Mouse (Mus musculus) myocyte (in vitro differentiated cells): ENCODE data around the gene Lyrm4. TPM values are rescaled to one million over a fixed set of nuclear protein-coding genes. Genes with fewer than 3 reads are reported as not detected.

Experiments used
- H3K27me3 ChIP-seq: one replicate; pipeline ENCODE4 v1.6.1; 2011; ENCODE audit not compliant: control insufficient read depth, insufficient read depth, insufficient read length
- H3K36me3 ChIP-seq: one replicate; pipeline ENCODE4 v1.6.1; 2011; ENCODE audit not compliant: control insufficient read depth, insufficient read depth
- H3K4me2 ChIP-seq: one replicate; pipeline ENCODE4 v1.6.1; 2011; ENCODE audit warnings: low read depth, control low read depth
- H3K4me3 ChIP-seq: one replicate; pipeline ENCODE4 v1.5.1; 2011; ENCODE audit warnings: mild to moderate bottlenecking, control low read depth, moderate library complexity
- H3K79me2 ChIP-seq: one replicate; pipeline ENCODE4 v1.6.1; 2011; ENCODE audit not compliant: control insufficient read depth, insufficient read depth
- H3ac ChIP-seq: one replicate; pipeline ENCODE4 v1.6.1; 2011; ENCODE audit not compliant: control insufficient read depth, insufficient read length
- CEBPB ChIP-seq: IDR thresholded peaks from 2 replicates; pipeline ENCODE4 v1.6.1; 2011; ENCODE audit warnings: mild to moderate bottlenecking, moderate library complexity; ENCODE audit not compliant: poor library complexity, insufficient read depth, severe bottlenecking
- E2F4 ChIP-seq: IDR thresholded peaks from one replicate; pipeline ENCODE4 v1.6.1; 2011; ENCODE audit warnings: mild to moderate bottlenecking, control low read depth, moderate library complexity; ENCODE audit not compliant: insufficient read depth
- MAX ChIP-seq: IDR thresholded peaks from one replicate; pipeline ENCODE4 v1.6.1; 2011; ENCODE audit warnings: low read depth, mild to moderate bottlenecking, control low read depth
- MYOD1 ChIP-seq, 3 experiments: IDR thresholded peaks; one replicate each; pipeline ENCODE4 v1.6.1; 2011; ENCODE audit warnings: control low read depth in 2 of 3, low read depth in 2 of 3, mild to moderate bottlenecking in 2 of 3, moderate library complexity in 1 of 3; ENCODE audit not compliant: insufficient read length in 2 of 3, control insufficient read depth in 1 of 3
- MYOG ChIP-seq, 3 experiments: IDR thresholded peaks; one replicate each; pipeline ENCODE4 v1.6.1; 2011; ENCODE audit warnings: control low read depth in 2 of 3, low read depth in 2 of 3, mild to moderate bottlenecking in 2 of 3; ENCODE audit not compliant: insufficient read length in 2 of 3, control insufficient read depth in 1 of 3, insufficient read depth in 1 of 3
- POLR2A ChIP-seq: IDR thresholded peaks from one replicate; pipeline ENCODE4 v1.6.1; 2011; ENCODE audit warnings: low read depth, mild to moderate bottlenecking, control low read depth, moderate library complexity; ENCODE audit not compliant: insufficient read length
- POLR2AphosphoS2 ChIP-seq: IDR thresholded peaks from one replicate; pipeline ENCODE4 v1.6.1; 2011; ENCODE audit warnings: low read depth, control low read depth; ENCODE audit not compliant: insufficient read length
- REST ChIP-seq: IDR thresholded peaks from one replicate; pipeline ENCODE4 v1.6.1; 2011; ENCODE audit warnings: mild to moderate bottlenecking, control low read depth, moderate library complexity; ENCODE audit not compliant: insufficient read depth, insufficient read length
- SRF ChIP-seq: IDR thresholded peaks from one replicate; pipeline ENCODE4 v1.6.1; 2011; ENCODE audit warnings: low read depth; ENCODE audit not compliant: control insufficient read depth, insufficient read length
- TCF12 ChIP-seq: IDR thresholded peaks from one replicate; pipeline ENCODE4 v1.6.1; 2011; ENCODE audit warnings: mild to moderate bottlenecking, control low read depth; ENCODE audit not compliant: poor library complexity, insufficient read depth, severe bottlenecking
- TCF3 ChIP-seq: IDR thresholded peaks from one replicate; pipeline ENCODE4 v1.6.1; 2011; ENCODE audit warnings: low read depth, control low read depth; ENCODE audit not compliant: insufficient read length
- USF1 ChIP-seq: IDR thresholded peaks from one replicate; pipeline ENCODE4 v1.6.1; 2011; ENCODE audit warnings: low read depth, mild to moderate bottlenecking, control low read depth, moderate library complexity
- polyA plus RNA-seq: library from polyadenylated mRNA; unstranded; fragments of >200 nt; fragmentation: generic; extraction: Trizol; gene quantifications from one replicate; pipeline ENCODE4 v1.2.1, GENCODE M21; 2012; ENCODE audit warnings: missing spikeins

Gene Lyrm4
- polyA plus RNA-seq, 1 experiment: 11.3 TPM

GRCm38 (mm10) chr13:35946659-35947353 is 170.5 kb downstream of the Lyrm4 start:
- no peak overlapping the region for H3K4me3 ChIP-seq
- TF ChIP-seq MAX: no peak
- no peak for TF ChIP-seq REST
- TF ChIP-seq TCF12: no peak
- no peak for TF ChIP-seq TCF3
- TF ChIP-seq CEBPB: no peak
- TF ChIP-seq POLR2A: no peak
- TF ChIP-seq POLR2AphosphoS2: no peak
- no peak for TF ChIP-seq MYOG (IDR thresholded peaks at IDR 0.05; ENCODE audit: control insufficient read depth in 1 of 3, insufficient read depth in 1 of 3, insufficient read length in 2 of 3, low read depth in 2 of 3)
- TF ChIP-seq MYOD1 (IDR thresholded peaks at IDR 0.05; ENCODE audit: control insufficient read depth in 1 of 3, insufficient read length in 2 of 3, low read depth in 2 of 3): no peak
- no peak for TF ChIP-seq E2F4
- no peak for TF ChIP-seq USF1
- no peak for TF ChIP-seq SRF
- no peaks in the 10 kb centered on the region for H3K79me2 ChIP-seq
- H3K36me3 ChIP-seq: no peaks in the 10 kb centered on the region
- H3ac ChIP-seq: no peak overlapping the region
- no peak overlapping the region for H3K4me2 ChIP-seq
- H3K27me3 ChIP-seq: peaks cover 5% of the 10 kb centered on the region

GRCm38 (mm10) chr13:35940934-35941333 is 176.4 kb downstream of the Lyrm4 start:
- H3K4me2 ChIP-seq: no peak overlapping the region
- TF ChIP-seq CEBPB (no peak), SRF (no peak), MYOG (IDR thresholded peaks at IDR 0.05; ENCODE audit: control insufficient read depth in 1 of 3, insufficient read depth in 1 of 3, insufficient read length in 2 of 3, low read depth in 2 of 3) (no peak), POLR2AphosphoS2 (no peak), REST (no peak), POLR2A (no peak), MYOD1 (IDR thresholded peaks at IDR 0.05; ENCODE audit: control insufficient read depth in 1 of 3, insufficient read length in 2 of 3, low read depth in 2 of 3) (no peak), MAX (no peak)
- H3K36me3 ChIP-seq: no peaks in the 10 kb centered on the region
- no peaks in the 10 kb centered on the region for H3K27me3 ChIP-seq
- H3ac ChIP-seq: no peak overlapping the region
- no peaks in the 10 kb centered on the region for H3K79me2 ChIP-seq
- H3K4me3 ChIP-seq: no peak overlapping the region

DNA sequence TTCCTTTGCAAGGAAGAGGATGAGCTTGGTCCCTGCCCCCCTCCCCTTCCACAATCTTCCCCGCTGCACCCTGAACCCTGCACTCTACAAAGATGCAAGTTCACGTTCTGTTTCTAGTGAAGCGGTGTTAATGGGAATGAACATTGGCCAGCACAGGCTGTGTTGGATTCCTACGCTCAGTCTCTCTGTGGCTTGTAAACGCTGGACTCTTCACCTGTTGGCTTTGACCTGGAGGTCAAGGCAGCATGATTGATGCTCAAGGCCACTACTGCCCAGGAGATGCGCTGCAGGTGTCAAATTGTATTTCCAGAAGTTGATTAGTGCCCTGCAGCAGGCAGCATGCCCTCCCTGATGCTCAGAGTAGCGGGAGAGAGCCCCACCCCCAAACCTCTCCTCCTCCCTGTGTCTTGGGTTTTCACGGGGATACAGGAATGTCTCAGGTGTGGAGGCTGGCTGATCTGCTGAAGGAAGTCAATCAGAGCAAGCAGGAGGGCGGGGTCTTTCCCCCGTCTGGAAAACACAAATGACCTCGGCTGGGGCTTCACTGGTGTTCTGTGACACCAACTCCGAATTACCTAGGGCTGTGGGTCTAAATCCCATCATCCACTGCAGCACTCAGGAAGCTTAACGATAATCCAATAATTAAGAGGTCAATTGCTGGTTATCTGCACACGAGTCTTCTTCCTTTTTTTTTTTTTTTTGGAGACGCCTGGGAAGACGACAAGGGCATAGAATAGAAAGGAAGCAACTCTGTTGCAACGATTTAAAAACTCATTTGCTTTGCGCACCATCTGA is 177.3 kb downstream of the Lyrm4 start:
- H3K36me3 ChIP-seq: no peaks in the 10 kb centered on the region
- H3K4me2 ChIP-seq: no peak overlapping the region
- H3K79me2 ChIP-seq: no peaks in the 10 kb centered on the region
- H3K4me3 ChIP-seq: no peak overlapping the region
- H3ac ChIP-seq: no peak overlapping the region
- no peaks in the 10 kb centered on the region for H3K27me3 ChIP-seq
- no peak for TF ChIP-seq REST
- no peak for TF ChIP-seq E2F4
- TF ChIP-seq TCF12: no peak
- no peak for TF ChIP-seq SRF

GRCm38 (mm10) chr13:35937991-35938390 is 179.3 kb downstream of the Lyrm4 start:
- H3K27me3 ChIP-seq: no peaks in the 10 kb centered on the region
- TF ChIP-seq USF1 (no peak), POLR2AphosphoS2 (no peak), POLR2A (no peak), TCF12 (no peak), MYOG (IDR thresholded peaks at IDR 0.05; ENCODE audit: control insufficient read depth in 1 of 3, insufficient read depth in 1 of 3, insufficient read length in 2 of 3, low read depth in 2 of 3) (no peak), TCF3 (no peak), REST (no peak), CEBPB (no peak), MYOD1 (IDR thresholded peaks at IDR 0.05; ENCODE audit: control insufficient read depth in 1 of 3, insufficient read length in 2 of 3, low read depth in 2 of 3) (no peak), MAX (no peak), SRF (no peak), E2F4 (no peak)

More at GRCm38 (mm10) chr13:35937991-35938390, 179.3 kb downstream of the Lyrm4 start:
- Histone ChIP-seq H3K4me2 (no peak overlapping the region), H3K4me3 (no peak overlapping the region), H3K36me3 (no peaks in the 10 kb centered on the region), H3K79me2 (no peaks in the 10 kb centered on the region), H3ac (no peak overlapping the region)

Other genes with a start within 250 kb of the Lyrm4 start
- 13.6 TPM for gene Rpp40, start 211.2 kb downstream of the Lyrm4 start, polyA plus RNA-seq
- gene Ppp1r3g, start 158.7 kb downstream of the Lyrm4 start, polyA plus RNA-seq: not detected
- 53.6 TPM for gene Fars2, start 114 bp downstream of the Lyrm4 start, polyA plus RNA-seq